Comparison of ENCODE assay signal across 17 mouse cellular contexts in genomic region chr1:162394549-162394948, GRCm38 (mm10).
DNase-seq lines count a peak whose midpoint lies in the region; ATAC-seq and TF ChIP-seq lines count a peak whose summit lies in the region.
"Had no signal": no experiment of that assay in that cellular context is flagged by ENCODE, and none has a peak within 500 bp of the region (broad histone marks: within the 10 kb centered on the region; RNA-seq: fewer than 3 reads in every experiment).

No protein-coding gene starts in this region.

- 60% methylated on average over 4 of the region's 4 CpGs for WGBS in heart, embryonic 10.5 days
- 38% methylated on average over 4 of the region's 4 CpGs for WGBS in forebrain, embryonic 12.5 days
- WGBS in hindbrain, postnatal 0 days: 37% methylated on average over 4 of the region's 4 CpGs
- 53% methylated on average over 4 of the region's 4 CpGs for WGBS in cerebellum, adult 2 months

- no peak overlapping the region for H3K4me3 ChIP-seq in heart, embryonic 10.5 days
- no peak overlapping the region for H3K4me3 ChIP-seq in forebrain, embryonic 12.5 days (replicated peaks)
- no peak overlapping the region for H3K4me3 ChIP-seq in hindbrain, postnatal 0 days (ENCODE audit: low read length)
- H3K4me3 ChIP-seq in cerebellum, adult 2 months (replicated peaks; ENCODE audit: insufficient read depth, low read depth, low read length): no peak overlapping the region
- H3K4me3 ChIP-seq: layer of hippocampus, adult 2 months; limb, embryonic 12.5 days; megakaryocyte, embryonic 14.5 days had no signal

- H3K4me2 ChIP-seq in forebrain, embryonic 12.5 days: no peak overlapping the region
- no peak overlapping the region for H3K4me2 ChIP-seq in hindbrain, postnatal 0 days (ENCODE audit: low read depth, low read length)
- H3K4me2 ChIP-seq: limb, embryonic 12.5 days had no signal

- H3K9ac ChIP-seq in forebrain, embryonic 12.5 days: no peak overlapping the region
- H3K9ac ChIP-seq in hindbrain, postnatal 0 days (replicated peaks; ENCODE audit: low read length): no peak overlapping the region
- H3K9ac ChIP-seq: limb, embryonic 12.5 days; liver, embryonic 14.5 days had no signal

- no peak for TF ChIP-seq POLR2A in brain, embryonic 14.5 days (IDR thresholded peaks at IDR 0.05; ENCODE audit: borderline replicate concordance, extremely low read depth, insufficient read depth, insufficient read length, poor library complexity, severe bottlenecking)
- no peak for TF ChIP-seq POLR2A in cerebellum, adult 2 months (IDR thresholded peaks at IDR 0.05; ENCODE audit: borderline replicate concordance, insufficient read depth, low read length)

- H3K36me3 ChIP-seq in heart, embryonic 10.5 days: no peaks in the 10 kb centered on the region
- no peaks in the 10 kb centered on the region for H3K36me3 ChIP-seq in forebrain, embryonic 12.5 days (replicated peaks)
- no peaks in the 10 kb centered on the region for H3K36me3 ChIP-seq in hindbrain, postnatal 0 days (ENCODE audit: insufficient read depth, low read length)
- H3K36me3 ChIP-seq: G1E; limb, embryonic 12.5 days had no signal

- no peaks in the 10 kb centered on the region for H3K9me3 ChIP-seq in heart, embryonic 10.5 days
- H3K9me3 ChIP-seq in forebrain, embryonic 12.5 days: no peaks in the 10 kb centered on the region
- H3K9me3 ChIP-seq in hindbrain, postnatal 0 days (ENCODE audit: low read length): no peaks in the 10 kb centered on the region
- H3K9me3 ChIP-seq: G1E; limb, embryonic 12.5 days; megakaryocyte, embryonic 14.5 days had no signal

- H3K4me1 ChIP-seq in heart, embryonic 10.5 days: no peaks in the 10 kb centered on the region
- 0 out of 2 replicates have a peak, but pooled peaks cover 2% of the 10 kb centered on the region for H3K4me1 ChIP-seq in forebrain, embryonic 12.5 days
- no peaks in the 10 kb centered on the region for H3K4me1 ChIP-seq in hindbrain, postnatal 0 days (ENCODE audit: insufficient read depth, low read length)
- H3K4me1 ChIP-seq in cerebellum, adult 2 months (ENCODE audit: control insufficient read depth, insufficient read depth, low read length): no peaks in the 10 kb centered on the region
- H3K4me1 ChIP-seq: limb, embryonic 12.5 days; megakaryocyte, embryonic 14.5 days had no signal

- no peak overlapping the region for H3K27ac ChIP-seq in heart, embryonic 10.5 days
- H3K27ac ChIP-seq in forebrain, embryonic 12.5 days: 0 out of 2 replicates have a peak overlapping the region, but pooled peaks have one; percentile 1
- H3K27ac ChIP-seq in hindbrain, postnatal 0 days: no peak overlapping the region; the same call in 1 of the 2 replicates
- H3K27ac ChIP-seq in cerebellum, adult 2 months (ENCODE audit: insufficient read depth, low read length): no peak overlapping the region
- H3K27ac ChIP-seq: kidney, postnatal 0 days; layer of hippocampus, adult 2 months; limb, embryonic 12.5 days; liver, embryonic 14.5 days had no signal

- DNase-seq in heart, adult 8-10 months (ENCODE audit: low spot score): peak; percentile 74
- no peak for DNase-seq in heart, embryonic 10.5 days (ENCODE audit: low spot score)
- DNase-seq in brain, embryonic 14.5 days (ENCODE audit: low read depth): peak; percentile 70
- peak; percentile 3 for DNase-seq in hindbrain, postnatal 0 days (ENCODE audit: low spot score)
- DNase-seq in cerebellum, adult 2 months: no peak
- DNase-seq in Muller cell, postnatal 12 days (ENCODE audit: inconsistent ontology term): no peak
- DNase-seq: adrenal gland, adult 2 months; cerebellum, adult 8-10 months; thymus, adult 18-20 months had no signal

- TF ChIP-seq CTCF in brain, embryonic 14.5 days (IDR thresholded peaks at IDR 0.05; ENCODE audit: borderline replicate concordance, extremely low read depth, insufficient read depth, insufficient read length): no peak
- no peak for TF ChIP-seq CTCF in hindbrain, postnatal 0 days (IDR thresholded peaks at IDR 0.05; ENCODE audit: low read depth)
- TF ChIP-seq CTCF in cerebellum, adult 2 months (IDR thresholded peaks at IDR 0.05; ENCODE audit: borderline replicate concordance, insufficient read depth, low read depth, low read length): no peak

- no peaks in the 10 kb centered on the region for H3K27me3 ChIP-seq in heart, embryonic 10.5 days (ENCODE audit: insufficient read depth, poor library complexity, severe bottlenecking)
- H3K27me3 ChIP-seq in forebrain, embryonic 12.5 days: no peaks in the 10 kb centered on the region
- no peaks in the 10 kb centered on the region for H3K27me3 ChIP-seq in hindbrain, postnatal 0 days (ENCODE audit: insufficient read depth, low read length)
- H3K27me3 ChIP-seq in cerebellum, adult 2 months (ENCODE audit: control insufficient read depth, insufficient read depth, low read length): no peaks in the 10 kb centered on the region
- H3K27me3 ChIP-seq: limb, embryonic 12.5 days; megakaryocyte, embryonic 14.5 days had no signal

- peak; percentile 69; the same call in 1 of the 2 replicates for ATAC-seq in forebrain, embryonic 12.5 days (ENCODE audit: low FRiP score)
- ATAC-seq in hindbrain, postnatal 0 days: peak; percentile 62
- ATAC-seq: lung, postnatal 0 days had no signal

Comparison
In these comparisons a context has a peak if more than half of its experiments do, and no peak if none do; other contexts are left out.
1. DNase-seq: peak in heart, adult 8-10 months (single experiment), brain, embryonic 14.5 days (single experiment) and hindbrain, postnatal 0 days (single experiment); none in heart, embryonic 10.5 days (single experiment), cerebellum, adult 2 months (0 of 2) and Muller cell, postnatal 12 days (single experiment).